Mouse (Mus musculus) cerebellum, adult 9-10 months (tissue): Measurements from ENCODE around the gene Adm.
"Not testable (repeated sequence)": the region's sequence is repeated elsewhere in the genome, so short reads cannot be mapped to it uniquely, and the experiment has no call there.

Source experiments
- DNase-seq: peaks from one replicate; pipeline ENCODE4 v3.0.0; 2022

Adm gene

DNA sequence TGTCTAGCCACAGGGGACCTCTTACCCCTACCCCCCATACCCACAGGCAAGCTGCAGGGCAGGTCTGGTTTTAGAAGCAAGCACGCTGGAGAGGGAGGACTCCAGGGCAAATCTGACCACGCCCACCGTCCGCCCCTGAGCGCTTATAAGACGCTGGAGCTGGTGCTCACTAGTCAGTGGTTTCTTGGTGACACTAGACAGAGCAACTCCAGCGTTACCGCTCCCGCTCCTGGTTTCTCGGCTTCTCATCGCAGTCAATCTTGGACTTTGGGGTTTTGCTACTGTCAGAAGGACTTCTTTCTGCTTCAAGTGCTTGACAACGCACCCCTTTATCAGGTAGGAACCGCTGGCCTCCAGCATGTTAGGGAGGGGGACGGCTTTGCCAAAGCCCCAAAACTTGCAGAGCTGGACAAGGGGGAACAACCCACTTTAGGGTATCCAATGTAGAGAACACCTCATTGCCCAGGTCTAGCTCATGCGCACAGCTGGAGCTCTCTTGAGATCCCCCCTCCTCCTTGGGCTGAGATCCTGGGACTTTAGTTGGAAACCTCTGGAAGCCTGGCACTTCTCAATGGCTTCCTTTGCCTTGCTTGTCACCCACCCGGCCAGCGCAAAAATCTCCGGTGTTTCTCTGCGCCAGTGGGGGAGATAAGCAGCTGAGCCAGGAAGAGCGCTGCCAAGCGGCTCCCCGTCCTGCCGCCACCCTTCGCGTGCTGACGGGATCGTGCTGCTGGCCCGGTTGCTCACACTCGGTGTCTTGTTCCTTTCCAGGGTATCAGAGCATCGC lies at the start of gene Adm:
Gene Adm, plus strand, starts transcription at position 176 of the 787 bp plus-strand sequence.
- DNase-seq: peak; percentile 53

DNA sequence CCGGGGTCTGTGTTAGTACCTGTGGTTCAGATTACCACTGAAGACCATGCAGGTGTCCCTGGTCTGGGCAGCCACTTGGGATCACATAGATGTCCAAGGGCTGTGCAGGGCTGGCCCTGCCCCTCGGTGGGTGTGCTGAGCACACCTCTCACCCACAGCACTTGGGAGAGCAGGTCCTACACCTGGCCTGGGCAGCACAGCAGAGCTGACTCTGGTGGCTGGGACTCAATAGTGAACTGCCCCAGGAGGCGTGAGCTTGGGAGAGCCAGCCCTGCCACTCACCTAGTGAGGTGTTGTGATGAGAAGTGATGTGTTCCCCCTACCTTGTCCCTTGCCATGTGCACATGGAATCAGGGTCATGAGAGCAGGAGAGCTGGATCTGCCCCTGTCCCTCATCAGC lies 43.8 kb upstream of the Adm start:
- DNase-seq: no peak

DNA sequence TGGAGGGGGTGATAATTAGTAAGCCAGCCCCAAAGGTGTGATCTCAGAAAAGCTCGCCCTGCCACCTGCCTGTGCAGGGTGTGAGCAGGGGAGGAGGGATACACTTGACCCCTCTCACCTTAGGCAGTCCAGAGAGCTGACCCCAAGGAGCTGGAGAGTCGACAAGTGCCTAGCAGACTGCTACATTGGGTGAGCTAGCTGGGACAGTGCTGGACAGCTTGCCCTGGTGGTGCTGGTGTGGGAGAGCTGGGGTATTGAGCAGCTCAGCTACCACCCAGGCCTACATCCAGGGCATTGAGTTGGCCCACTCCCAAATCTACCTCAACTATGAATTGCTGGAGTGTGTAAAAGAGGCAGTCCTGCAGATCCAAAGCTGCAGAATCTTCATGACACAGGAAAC lies 43.3 kb upstream of the Adm start:
- no peak for DNase-seq

DNA sequence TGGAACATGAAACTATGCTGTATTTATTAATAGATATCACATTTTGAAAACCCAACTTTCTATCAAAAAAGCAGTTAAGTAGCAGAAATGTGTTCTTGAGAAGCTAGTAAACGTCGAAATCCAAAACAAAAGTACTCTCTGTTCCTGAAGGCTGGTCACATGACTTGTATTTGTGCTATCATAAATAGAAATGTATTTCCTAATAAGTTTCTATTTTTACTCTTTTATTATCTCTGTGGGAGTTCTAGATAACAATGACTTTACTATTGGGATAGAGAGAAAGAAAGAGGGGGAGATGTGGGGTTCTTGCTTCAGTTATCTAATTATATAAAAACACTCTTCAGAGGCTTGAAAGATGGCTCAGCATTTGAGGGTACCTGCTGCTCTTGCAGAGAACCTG lies 42.2 kb upstream of the Adm start:
- DNase-seq: no peak

DNA sequence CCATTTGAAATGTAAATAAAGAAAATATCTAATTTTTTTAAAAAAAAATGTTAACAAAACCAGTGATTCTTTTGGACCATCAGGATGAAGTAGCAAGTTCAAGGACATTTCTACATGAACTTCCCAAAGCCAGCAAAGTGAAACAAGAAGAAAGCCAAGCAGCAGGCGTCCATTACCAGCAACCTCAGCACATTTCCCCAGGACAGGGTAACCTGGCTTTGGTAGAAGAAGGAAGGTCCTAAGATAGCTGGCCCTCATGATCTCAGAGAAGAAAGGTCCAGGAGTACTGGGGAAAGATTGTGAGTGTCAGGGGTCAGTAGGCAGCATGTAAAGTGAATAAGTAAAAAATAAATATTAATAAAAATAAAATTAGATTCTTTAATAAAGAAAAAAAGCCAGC lies 39.7 kb upstream of the Adm start:
- DNase-seq: no peak

DNA sequence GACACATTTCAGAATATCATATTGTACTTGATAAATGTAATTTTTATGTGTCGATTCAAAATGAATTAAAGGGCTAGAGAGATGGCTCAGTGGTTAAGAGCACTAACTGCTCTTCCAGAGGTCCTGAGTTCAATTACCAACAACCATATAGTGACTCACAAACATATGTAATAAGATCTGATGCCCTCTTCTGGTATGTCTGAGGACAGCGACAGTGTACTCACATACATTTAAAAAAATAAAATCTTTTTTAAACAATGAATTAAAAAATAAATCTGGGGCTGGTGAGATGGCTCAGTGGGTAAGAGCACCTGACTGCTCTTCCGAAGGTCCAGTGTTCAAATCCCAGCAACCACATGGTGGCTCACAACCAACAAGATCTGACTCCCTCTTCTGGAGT lies 33.5 kb upstream of the Adm start:
- not testable (repeated sequence) for DNase-seq

DNA sequence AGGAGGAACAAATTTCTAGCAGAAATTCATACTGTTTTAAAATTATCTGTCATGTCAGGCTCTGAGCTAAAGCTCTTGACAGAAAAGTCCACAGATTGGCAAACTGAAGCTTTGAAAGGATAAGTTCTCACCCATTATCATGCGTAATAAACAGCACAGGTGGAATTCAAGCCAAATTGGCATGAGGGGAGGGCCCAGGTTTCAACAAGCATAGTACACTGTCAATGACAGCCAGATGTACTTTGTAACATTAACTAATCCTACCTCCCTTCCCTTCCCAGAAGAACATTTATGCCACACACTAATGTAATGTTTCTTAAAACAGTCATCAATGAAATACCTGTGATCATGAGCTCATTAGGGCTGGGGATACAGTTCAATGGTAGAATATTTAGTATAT lies 30.3 kb upstream of the Adm start:
- DNase-seq: no peak

DNA sequence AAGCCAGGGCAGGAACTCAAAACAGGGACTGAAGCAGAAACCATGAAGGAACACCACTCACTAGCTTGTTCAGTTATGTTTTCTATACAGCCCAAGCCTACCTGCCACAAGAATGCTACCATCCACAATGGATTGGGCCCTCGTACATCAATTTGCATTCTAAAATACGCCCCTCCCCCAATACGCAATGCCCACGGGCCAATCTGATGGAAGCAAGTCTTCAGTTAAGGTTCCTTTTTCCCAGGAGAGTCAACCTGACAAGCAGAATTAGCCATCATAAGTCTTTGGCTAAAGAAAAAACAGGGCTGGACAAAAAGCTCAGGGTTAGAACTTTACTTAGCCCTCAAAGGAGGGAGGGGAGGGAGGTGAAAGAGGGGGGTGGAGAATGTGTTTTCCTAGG lies 22.0 kb upstream of the Adm start:
- DNase-seq: no peak

DNA sequence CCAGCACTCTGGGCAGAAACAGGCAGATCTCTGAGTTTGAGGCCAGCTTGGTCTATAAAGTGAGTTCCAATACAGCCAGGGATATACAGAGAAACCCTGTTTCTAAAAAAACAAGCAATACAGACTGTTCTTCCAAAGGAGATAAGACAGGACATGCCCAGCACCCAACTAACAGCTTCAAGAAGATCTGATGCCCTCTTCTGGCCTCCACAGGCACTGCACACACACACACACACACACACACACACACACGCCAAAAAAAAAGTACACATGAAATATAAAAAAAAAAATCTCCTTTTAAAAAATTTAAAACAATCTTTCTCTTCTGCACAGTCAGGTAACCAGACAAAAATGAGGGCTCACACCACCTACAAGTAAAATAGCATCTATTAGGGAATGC lies 20.6 kb upstream of the Adm start:
- no peak for DNase-seq

DNA sequence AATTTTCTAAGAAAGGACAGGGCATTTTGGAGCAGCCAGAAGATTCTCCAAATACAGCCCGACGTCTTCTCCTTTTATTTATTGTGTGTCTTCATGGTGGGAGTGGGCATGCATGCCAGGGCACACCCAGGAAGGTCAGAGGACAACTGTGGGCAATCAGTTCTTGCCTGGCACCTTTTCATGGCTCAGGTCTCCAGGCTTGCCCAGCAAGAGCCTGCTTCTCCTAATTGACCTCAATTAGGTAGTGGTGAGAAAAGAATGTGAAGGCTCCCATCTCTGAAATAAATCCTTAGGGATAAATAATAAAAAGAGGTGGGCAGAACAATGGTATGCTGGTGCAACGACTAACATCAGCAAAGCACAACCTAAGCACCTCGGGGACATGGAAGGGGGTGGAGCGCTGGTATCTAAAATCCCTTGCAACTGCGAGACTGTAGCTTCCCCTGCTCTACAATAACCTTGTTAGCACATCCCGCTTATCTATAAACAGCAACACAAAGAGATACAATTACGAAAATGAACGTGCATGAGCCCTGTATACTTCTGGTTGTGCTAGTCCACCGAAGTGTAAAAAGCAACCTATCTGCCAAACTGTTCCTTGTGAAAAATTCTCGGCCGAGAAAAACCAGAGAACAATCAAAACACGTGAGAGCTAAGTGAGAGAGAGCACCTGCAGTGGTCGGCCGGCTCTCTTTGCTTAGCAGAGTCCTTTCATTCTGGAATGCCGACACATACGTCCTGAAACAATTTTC lies 13.9 kb upstream of the Adm start:
- DNase-seq: peak; percentile 36

DNA sequence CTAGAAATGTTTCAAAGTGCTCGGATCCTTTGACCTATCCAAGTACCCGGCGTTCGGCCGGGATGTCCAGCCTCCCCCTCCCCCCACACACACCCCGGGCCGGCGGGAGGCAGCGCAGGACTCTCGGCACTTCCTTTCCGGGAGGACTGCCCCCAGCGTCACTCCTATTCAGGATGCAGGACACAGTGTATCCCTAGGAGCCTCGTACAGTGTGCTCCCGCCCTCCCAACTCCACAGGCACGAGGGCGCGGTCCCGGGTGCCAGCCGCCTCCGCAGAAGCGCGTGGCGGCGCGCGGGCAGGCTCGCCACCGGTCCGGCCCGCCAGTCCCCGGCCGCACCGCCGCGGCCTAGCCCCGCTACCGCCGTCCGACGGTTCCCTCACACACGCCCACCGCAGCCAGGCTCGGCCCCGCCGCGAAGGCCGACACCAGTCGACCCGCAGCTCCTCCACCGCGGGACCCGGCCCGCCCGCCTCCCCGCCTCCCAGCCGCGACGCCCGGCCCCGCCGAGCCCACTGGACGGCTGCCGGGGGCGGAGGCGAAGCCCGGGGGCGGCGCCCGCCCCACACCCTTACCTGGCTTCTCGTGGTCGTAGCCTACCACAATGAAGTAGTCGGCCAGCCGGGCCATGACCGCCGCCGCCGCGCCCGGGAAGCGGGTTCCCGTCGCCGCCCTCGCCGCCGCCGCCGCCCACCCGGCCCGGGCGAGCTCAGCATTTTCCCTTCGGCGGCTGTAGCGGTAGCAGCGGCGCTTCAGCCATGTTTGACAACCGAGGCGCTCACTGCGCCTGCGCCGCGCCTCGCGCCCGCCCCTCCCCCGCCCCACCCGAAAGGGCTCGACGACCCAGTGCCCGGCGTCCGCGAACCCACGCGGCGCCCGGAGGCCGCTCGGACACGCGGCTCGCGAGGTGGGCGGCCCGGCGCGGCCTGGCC lies 13.1 kb upstream of the Adm start, which contains the start of gene Sbf2:
Gene Sbf2, minus strand, starts transcription at position 790 of the 931 bp plus-strand sequence.
- DNase-seq: peak; percentile 80

DNA sequence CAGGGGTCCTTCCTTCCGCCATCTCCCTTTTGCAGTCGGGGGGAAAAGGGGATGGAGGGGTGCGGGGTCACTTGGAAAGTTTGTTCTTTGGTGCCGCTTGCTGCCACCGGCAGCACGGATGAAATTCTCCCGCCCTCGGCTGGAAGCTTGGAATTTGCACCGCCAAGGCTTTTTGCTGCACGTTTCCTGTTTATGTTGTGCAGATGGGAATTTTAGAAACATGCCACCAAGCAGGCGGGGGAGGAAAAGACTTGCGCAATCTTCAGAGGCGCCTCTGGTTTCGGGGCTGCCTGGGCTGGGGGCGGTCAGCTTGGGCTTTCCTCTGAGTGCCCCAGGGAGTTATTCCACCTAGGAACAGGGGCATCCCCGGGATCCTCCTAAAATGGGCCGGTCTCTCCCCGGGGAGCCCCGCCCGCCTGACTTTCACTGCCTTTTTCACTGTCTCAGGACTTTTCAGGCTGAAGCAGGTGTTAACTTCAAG lies 12.3 kb upstream of the Adm start:
- peak; percentile 55 for DNase-seq

DNA sequence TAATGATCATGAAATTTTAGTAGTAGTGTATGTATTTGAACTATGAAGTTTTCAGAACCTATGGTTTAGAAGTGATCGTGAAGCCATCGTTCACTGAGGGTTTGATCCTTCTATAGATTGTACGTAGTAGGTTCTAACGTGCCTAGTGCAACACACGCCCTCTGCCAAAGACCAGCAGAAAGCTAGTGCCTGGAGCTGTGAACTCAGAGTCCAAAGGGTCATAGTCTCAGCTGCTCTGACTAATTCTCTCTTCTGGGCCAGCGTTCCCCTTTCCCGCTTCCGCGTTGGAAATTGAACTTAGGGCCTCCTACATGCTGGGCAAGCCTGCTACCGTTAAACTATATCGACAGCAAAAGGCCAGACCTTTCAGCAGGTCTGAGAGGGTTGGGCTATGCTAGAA lies 11.7 kb upstream of the Adm start:
- no peak for DNase-seq

DNA sequence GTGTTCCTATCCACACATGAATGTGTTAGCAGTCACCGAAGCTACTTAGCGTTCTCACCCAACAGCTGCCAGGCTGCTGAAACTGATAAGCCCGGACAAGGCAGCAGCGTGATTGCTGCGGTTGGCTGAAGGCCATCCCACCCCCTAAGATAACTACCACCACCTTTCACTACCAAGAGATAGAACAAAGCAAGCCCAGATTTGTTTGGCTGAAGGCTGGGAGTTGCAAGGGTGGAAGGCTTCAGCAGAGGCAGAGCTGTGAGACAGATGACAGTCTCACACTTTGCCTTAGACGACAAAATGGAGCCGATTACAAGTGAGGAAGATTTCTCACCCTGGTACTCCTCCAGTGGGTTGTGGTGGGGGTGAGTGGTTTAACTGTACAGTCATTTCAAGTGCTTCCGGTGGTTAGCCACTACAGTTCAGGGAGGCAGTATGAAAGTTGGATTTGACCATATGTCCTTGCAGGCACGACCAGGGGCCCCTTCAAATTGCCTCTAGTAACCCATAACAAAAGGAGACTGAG lies 8.3 kb upstream of the Adm start:
- DNase-seq: no peak

DNA sequence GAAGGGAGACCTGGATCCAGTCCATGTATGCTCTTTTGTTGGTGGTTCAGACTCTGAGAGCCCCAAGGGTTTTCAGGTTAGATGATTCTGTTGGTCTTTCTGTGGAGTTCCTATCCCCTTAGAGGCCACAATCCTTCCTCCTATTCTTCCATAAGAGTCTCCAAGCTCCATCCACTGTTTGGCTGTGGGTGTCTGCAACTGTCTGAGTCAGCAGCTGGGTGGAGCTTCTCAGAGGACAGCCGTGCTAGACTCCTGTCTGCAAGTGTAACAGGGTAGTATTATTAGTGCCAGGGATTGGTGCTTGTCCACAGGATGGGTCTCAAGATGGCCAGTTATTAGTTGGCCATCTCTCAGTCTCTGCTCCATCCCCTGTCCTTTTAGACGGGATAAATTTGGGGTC lies 3.4 kb upstream of the Adm start:
- DNase-seq: no peak

DNA sequence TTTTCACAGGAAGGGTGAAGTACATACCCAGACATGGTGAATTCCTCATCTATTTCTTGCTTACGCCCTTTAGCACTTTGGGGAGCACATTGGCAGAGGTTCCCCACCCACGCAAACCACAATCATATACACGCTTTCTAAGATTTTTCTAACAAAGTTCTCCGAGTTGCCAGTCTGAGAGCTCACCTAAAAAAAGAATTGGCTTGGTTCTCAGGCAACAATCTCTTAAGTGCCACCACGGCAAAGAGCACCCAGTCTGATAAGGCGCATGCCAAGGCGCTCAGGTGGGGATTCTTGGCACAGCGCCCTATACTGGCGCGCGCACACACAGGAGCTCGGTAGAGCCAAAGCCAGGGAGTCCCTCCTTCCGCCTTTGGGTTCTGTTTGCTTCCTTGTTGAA lies 2.5 kb upstream of the Adm start:
- DNase-seq: no peak

DNA sequence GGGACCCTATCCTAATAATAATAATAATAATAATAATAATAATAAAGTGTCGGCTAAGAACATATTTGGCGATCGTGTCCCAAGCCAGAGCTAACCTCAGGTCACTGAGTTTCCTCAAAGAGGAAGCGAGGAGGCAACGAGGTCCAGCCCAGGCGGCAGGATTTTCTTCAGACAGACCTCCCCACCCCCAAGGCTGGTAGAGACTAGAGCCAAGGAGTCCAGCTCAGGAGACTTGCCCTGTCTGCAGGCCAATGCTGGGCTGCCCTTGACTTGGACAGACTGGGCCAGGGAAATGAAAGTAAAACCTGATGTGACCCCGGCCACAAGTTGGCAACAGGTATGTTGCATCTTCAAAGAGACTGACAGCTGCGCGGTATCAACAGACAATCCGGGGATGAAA lies 2.0 kb upstream of the Adm start:
- no peak for DNase-seq

DNA sequence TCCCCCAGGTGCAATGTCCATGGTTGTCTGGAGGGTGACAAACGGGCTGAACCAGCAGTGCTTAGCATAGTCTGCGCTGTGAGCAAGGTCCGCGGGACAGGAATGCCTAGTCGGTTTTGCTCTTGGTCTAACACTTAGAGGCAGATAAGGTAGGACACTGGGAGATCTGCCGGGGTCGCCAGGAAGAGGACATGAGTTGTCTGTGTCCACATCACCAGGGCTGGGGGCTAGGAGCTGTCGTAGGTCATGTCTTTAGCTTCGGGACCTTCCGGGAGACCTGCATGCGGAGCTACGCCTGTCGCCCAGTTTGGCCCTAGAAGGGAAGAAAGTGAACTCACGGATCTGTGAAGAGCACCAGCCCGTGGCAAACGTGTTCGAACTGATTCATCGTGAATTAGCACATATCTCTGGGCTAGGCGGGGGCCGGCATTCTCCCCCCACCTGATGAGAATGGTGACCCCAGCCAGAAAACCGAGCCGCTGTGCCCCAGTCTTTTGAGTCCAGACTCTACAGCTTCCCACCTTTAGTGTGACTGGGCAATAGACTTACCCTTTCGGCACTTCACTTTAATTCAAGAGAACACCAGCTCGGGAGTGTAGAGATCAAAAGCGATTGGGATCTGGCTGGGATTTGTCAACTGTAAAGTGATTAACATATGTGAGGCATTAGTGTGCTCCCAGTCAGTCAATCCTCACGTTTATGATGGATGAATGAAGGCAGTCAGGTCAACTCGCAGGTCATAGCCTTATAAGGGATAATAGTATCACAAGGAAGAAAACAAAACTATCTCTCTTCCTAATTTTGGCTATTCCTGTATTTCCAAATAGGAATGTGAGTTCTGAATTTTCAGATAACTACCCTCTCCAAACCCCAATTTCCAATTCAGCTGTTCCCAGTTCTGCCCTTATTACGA lies 1.0 kb upstream of the Adm start:
- no peak for DNase-seq

DNA sequence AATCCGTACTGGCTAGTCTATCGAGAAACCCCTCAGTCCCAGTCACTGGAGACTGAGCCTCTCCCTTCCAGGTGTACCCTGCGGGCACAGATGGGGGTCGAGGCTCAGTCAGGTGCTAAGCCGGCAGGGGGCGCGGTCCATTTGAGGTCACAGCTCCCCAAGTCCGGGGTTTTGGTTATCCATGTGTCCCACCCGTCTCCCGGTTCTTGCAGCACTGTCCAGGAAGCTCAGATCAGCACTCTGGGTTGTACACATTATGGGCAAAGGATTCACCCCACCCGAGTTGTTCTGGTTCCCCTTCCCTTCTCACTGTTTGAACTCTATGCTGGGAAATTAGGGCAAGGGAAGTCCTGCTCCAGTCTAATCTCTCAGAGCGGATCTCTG lies 370 bp upstream of the Adm start:
- no peak for DNase-seq

DNA sequence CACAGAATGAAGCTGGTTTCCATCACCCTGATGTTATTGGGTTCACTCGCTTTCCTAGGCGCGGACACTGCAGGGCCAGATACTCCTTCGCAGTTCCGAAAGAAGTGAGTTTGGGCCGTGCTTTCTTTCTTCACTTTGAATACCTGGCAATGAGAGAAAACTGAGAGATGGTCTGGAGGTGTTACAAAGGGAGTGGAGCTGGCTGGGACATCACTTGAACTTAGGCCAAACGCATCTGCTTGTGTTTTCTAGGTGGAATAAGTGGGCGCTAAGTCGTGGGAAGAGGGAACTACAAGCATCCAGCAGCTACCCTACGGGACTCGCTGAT lies 776 bp downstream of the Adm start:
- no peak for DNase-seq

DNA sequence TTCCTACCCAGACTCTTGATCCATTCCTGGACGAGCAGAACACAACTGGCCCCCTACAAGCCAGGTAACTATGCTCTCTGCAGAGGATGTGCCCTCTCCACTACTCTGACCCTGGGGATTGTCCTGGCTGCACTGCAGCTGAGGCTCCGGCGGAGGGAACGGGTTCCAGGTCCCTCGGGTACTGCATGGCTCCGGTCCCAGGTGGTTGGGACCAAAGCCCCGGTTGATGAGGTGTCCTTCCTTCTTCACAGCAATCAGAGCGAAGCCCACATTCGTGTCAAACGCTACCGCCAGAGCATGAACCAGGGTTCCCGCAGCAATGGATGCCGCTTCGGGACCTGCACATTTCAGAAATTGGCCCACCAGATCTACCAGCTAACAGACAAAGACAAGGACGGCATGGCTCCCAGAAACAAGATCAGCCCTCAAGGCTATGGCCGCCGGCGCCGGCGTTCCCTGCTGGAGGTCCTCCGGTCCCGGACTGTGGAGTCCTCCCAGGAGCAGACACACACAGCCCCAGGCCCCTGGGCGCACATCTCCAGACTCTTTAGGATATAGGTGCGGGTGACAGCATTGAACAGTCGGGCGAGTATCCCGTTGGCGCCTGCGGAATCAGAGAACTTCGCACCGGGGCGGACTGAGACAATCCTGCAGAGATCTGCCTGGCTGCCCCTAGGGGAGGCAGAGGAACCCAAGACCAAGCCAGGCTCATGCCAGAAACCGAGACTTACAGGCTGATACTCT lies 1.3 kb downstream of the Adm start:
- DNase-seq: no peak
